Mouse (Mus musculus): ENCODE data around the gene Foxl1. TPM values are rescaled to one million over a fixed set of nuclear protein-coding genes. Genes with fewer than 3 reads are reported as not detected.

Gene Foxl1
- polyA plus RNA-seq, 1 experiment: 7.9 TPM

DNA sequence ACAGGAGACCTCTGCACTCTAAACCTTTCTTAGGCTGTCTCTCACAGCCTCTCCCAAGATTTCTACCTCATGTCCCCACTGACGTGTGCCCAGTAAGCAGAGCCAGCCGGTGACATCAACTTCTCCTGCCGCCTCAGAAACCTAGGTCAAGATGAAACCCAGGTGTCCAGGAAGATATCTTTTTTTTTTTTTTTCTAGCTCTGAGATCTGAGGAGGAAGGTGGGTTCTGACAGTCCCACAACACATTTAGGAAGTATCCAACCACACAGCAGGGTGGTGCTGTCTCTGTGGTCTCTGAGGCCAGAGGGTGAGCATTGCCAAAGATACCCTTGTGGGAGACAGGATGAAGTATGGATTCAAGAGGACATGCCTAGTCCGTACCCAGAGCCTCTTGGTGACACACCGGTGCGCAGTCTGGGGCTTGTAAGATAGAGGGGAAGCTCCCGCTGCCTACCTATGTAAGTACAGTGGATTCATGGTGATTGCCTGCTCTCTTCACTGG is 29.3 kb downstream of the Foxl1 start:
- no peak overlapping the region for H3K27ac ChIP-seq (ENCODE audit: insufficient read depth, low read depth, low read length)
- 82% methylated on average over 7 of the region's 7 CpGs for WGBS
- H3K27me3 ChIP-seq (ENCODE audit: control insufficient read depth, insufficient read depth, low read length): no peaks in the 10 kb centered on the region
- no peaks in the 10 kb centered on the region for H3K36me3 ChIP-seq (ENCODE audit: control insufficient read depth, insufficient read depth, low read length)
- H3K4me1 ChIP-seq (ENCODE audit: control insufficient read depth, insufficient read depth, insufficient read length, low read length): no peaks in the 10 kb centered on the region
- no peak for TF ChIP-seq CTCF (IDR thresholded peaks at IDR 0.05; ENCODE audit: extremely low read depth, insufficient read length, insufficient replicate concordance, low read depth, low read length)
- TF ChIP-seq POLR2A (IDR thresholded peaks at IDR 0.05; ENCODE audit: low read depth, low read length): no peak
- no peak overlapping the region for H3K4me3 ChIP-seq (ENCODE audit: low read depth, low read length)

DNA sequence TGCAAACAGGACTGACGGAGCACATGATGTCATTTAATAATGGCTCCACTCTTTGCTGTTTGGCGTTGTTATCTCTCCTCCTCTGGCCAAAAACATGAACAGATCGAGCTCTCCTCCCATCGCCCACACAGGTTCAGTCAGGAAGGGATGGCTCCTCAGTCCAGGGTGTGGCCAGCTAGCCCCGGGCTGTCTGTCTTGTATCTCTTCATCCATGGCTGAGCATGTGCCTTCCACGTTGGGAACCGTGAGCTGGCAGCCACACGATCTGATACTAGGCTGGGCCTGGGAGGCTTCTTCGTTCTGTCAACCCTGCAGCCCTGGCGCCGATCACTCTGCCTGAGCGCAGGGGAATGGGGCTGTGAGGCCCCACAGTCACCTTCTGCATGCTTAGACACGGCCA is 31.1 kb downstream of the Foxl1 start:
- TF ChIP-seq POLR2A (IDR thresholded peaks at IDR 0.05; ENCODE audit: low read depth, low read length) (no peak), CTCF (IDR thresholded peaks at IDR 0.05; ENCODE audit: extremely low read depth, insufficient read length, insufficient replicate concordance, low read depth, low read length) (no peak)
- Histone ChIP-seq H3K27me3 (ENCODE audit: control insufficient read depth, insufficient read depth, low read length) (no peaks in the 10 kb centered on the region), H3K4me3 (ENCODE audit: low read depth, low read length) (no peak overlapping the region), H3K36me3 (ENCODE audit: control insufficient read depth, insufficient read depth, low read length) (no peaks in the 10 kb centered on the region), H3K27ac (ENCODE audit: insufficient read depth, low read depth, low read length) (no peak overlapping the region), H3K4me1 (ENCODE audit: control insufficient read depth, insufficient read depth, insufficient read length, low read length) (no peaks in the 10 kb centered on the region)
- 58% methylated on average over 13 of the region's 13 CpGs for WGBS

- 89% methylated on average over 5 of the region's 5 CpGs for WGBS
- no peak for TF ChIP-seq CTCF (IDR thresholded peaks at IDR 0.05; ENCODE audit: extremely low read depth, insufficient read length, insufficient replicate concordance, low read depth, low read length)
- no peaks in the 10 kb centered on the region for H3K27me3 ChIP-seq (ENCODE audit: control insufficient read depth, insufficient read depth, low read length)
- no peaks in the 10 kb centered on the region for H3K36me3 ChIP-seq (ENCODE audit: control insufficient read depth, insufficient read depth, low read length)
- H3K4me1 ChIP-seq (ENCODE audit: control insufficient read depth, insufficient read depth, insufficient read length, low read length): no peaks in the 10 kb centered on the region
- H3K4me3 ChIP-seq (ENCODE audit: low read depth, low read length): no peak overlapping the region
- H3K27ac ChIP-seq (ENCODE audit: insufficient read depth, low read depth, low read length): no peak overlapping the region
Measured at GRCm38 (mm10) chr8:121161437-121161836, 33.7 kb downstream of the Foxl1 start.

DNA sequence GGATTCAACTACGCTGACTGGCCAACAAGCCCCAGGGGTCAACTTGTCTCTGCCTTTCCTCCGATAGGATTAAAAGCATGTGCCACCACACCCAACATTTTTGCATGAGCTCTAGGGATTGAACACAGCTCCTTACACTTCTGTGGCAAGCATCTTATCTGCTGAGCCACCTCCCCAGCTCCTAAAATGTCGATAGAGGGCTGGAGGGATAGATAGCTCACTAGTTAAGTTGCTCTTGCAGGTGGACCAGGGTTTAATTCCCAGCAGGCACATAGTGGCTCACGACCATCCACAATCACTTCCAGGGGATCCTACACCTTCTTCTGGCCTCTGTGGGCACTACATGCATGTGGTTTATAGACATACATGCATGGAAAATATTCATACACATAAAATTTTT is 34.7 kb downstream of the Foxl1 start:
- Histone ChIP-seq H3K27ac (ENCODE audit: insufficient read depth, low read depth, low read length) (no peak overlapping the region), H3K36me3 (ENCODE audit: control insufficient read depth, insufficient read depth, low read length) (no peaks in the 10 kb centered on the region), H3K4me1 (ENCODE audit: control insufficient read depth, insufficient read depth, insufficient read length, low read length) (no peaks in the 10 kb centered on the region), H3K27me3 (ENCODE audit: control insufficient read depth, insufficient read depth, low read length) (no peaks in the 10 kb centered on the region), H3K4me3 (ENCODE audit: low read depth, low read length) (no peak overlapping the region)
- WGBS: 77% methylated on average over 4 of the region's 4 CpGs
- no peak for TF ChIP-seq CTCF (IDR thresholded peaks at IDR 0.05; ENCODE audit: extremely low read depth, insufficient read length, insufficient replicate concordance, low read depth, low read length)
- TF ChIP-seq POLR2A (IDR thresholded peaks at IDR 0.05; ENCODE audit: low read depth, low read length): no peak

- no peaks in the 10 kb centered on the region for H3K36me3 ChIP-seq (ENCODE audit: control insufficient read depth, insufficient read depth, low read length)
- no peak for TF ChIP-seq CTCF (IDR thresholded peaks at IDR 0.05; ENCODE audit: extremely low read depth, insufficient read length, insufficient replicate concordance, low read depth, low read length)
- no peak for TF ChIP-seq POLR2A (IDR thresholded peaks at IDR 0.05; ENCODE audit: low read depth, low read length)
- H3K27me3 ChIP-seq (ENCODE audit: control insufficient read depth, insufficient read depth, low read length): no peaks in the 10 kb centered on the region
- WGBS: 76% methylated on average over 11 of the region's 11 CpGs
- H3K4me3 ChIP-seq (ENCODE audit: low read depth, low read length): no peak overlapping the region
- H3K4me1 ChIP-seq (ENCODE audit: control insufficient read depth, insufficient read depth, insufficient read length, low read length): no peaks in the 10 kb centered on the region
- no peak overlapping the region for H3K27ac ChIP-seq (ENCODE audit: insufficient read depth, low read depth, low read length)
Measured at GRCm38 (mm10) chr8:121162906-121163695, 35.4 kb downstream of the Foxl1 start.

GRCm38 (mm10) chr8:121164017-121164469 is 36.3 kb downstream of the Foxl1 start:
- Histone ChIP-seq H3K36me3 (ENCODE audit: control insufficient read depth, insufficient read depth, low read length) (no peaks in the 10 kb centered on the region), H3K4me3 (ENCODE audit: low read depth, low read length) (no peak overlapping the region), H3K27me3 (ENCODE audit: control insufficient read depth, insufficient read depth, low read length) (no peaks in the 10 kb centered on the region), H3K4me1 (ENCODE audit: control insufficient read depth, insufficient read depth, insufficient read length, low read length) (no peaks in the 10 kb centered on the region), H3K27ac (ENCODE audit: insufficient read depth, low read depth, low read length) (no peak overlapping the region)
- WGBS: 15% methylated on average over 8 of the region's 8 CpGs
- TF ChIP-seq POLR2A (IDR thresholded peaks at IDR 0.05; ENCODE audit: low read depth, low read length) (no peak), CTCF (IDR thresholded peaks at IDR 0.05; ENCODE audit: extremely low read depth, insufficient read length, insufficient replicate concordance, low read depth, low read length) (no peak)

GRCm38 (mm10) chr8:121168033-121168432 is 40.3 kb downstream of the Foxl1 start:
- no peaks in the 10 kb centered on the region for H3K27me3 ChIP-seq (ENCODE audit: control insufficient read depth, insufficient read depth, low read length)
- no peaks in the 10 kb centered on the region for H3K4me1 ChIP-seq (ENCODE audit: control insufficient read depth, insufficient read depth, insufficient read length, low read length)
- H3K4me3 ChIP-seq (ENCODE audit: low read depth, low read length): no peak overlapping the region
- H3K27ac ChIP-seq (ENCODE audit: insufficient read depth, low read depth, low read length): no peak overlapping the region
- TF ChIP-seq POLR2A (IDR thresholded peaks at IDR 0.05; ENCODE audit: low read depth, low read length): no peak
- no peak for TF ChIP-seq CTCF (IDR thresholded peaks at IDR 0.05; ENCODE audit: extremely low read depth, insufficient read length, insufficient replicate concordance, low read depth, low read length)
- no peaks in the 10 kb centered on the region for H3K36me3 ChIP-seq (ENCODE audit: control insufficient read depth, insufficient read depth, low read length)
- 62% methylated on average over 5 of the region's 5 CpGs for whole genome bisulfite sequencing
